Mouse (Mus musculus) adipocyte (in vitro differentiated cells): ENCODE results near the gene Vamp9.

Experiments
- DNase-seq: peaks from one replicate; pipeline ENCODE4 v3.0.0-alpha.2; 2016; ENCODE audit warnings: low spot score

Vamp9 gene

GRCm38 (mm10) chr5:99941776-99942502, 35.9 kb downstream of the Vamp9 start:
- peak; percentile 24 for DNase-seq

- no peak for DNase-seq
These were observed 46.5 kb downstream of the Vamp9 start for GRCm38 (mm10) chr5:99952513-99952912.

- DNase-seq = no peak
These were observed 47.8 kb downstream of the Vamp9 start for GRCm38 (mm10) chr5:99953883-99954282.

GRCm38 (mm10) chr5:99958666-99959065, 52.6 kb downstream of the Vamp9 start:
- DNase-seq = no peak

GRCm38 (mm10) chr5:99959236-99959936, 53.3 kb downstream of the Vamp9 start:
- DNase-seq = no peak

- no peak for DNase-seq
These were observed 53.9 kb downstream of the Vamp9 start for GRCm38 (mm10) chr5:99959960-99960359.

- no peak for DNase-seq
These were observed 67.9 kb downstream of the Vamp9 start for GRCm38 (mm10) chr5:99973941-99974340.

- no peak for DNase-seq
These were observed 69.0 kb downstream of the Vamp9 start for GRCm38 (mm10) chr5:99975061-99975460.

GRCm38 (mm10) chr5:99975776-99976175, 69.7 kb downstream of the Vamp9 start:
- DNase-seq = no peak

GRCm38 (mm10) chr5:99976334-99976955, 70.4 kb downstream of the Vamp9 start:
- DNase-seq = peak; percentile 30

- DNase-seq = peak; percentile 77
These were observed 71.7 kb downstream of the Vamp9 start for GRCm38 (mm10) chr5:99977516-99978301.

GRCm38 (mm10) chr5:99978699-99979442, 72.8 kb downstream of the Vamp9 start, which contains the start of the genes Hnrnpd and 4930524J08Rik:
TSS of gene Hnrnpd (minus strand) at chr5:99978938.
TSS of gene 4930524J08Rik (plus strand) at chr5:99979061.
- peak; percentile 97 for DNase-seq

- no peak for DNase-seq
These were observed 77.5 kb downstream of the Vamp9 start for GRCm38 (mm10) chr5:99983452-99984061.

- DNase-seq = peak; percentile 84
These were observed 88.1 kb downstream of the Vamp9 start for GRCm38 (mm10) chr5:99994166-99994565.

- no peak for DNase-seq
These were observed 88.6 kb downstream of the Vamp9 start for GRCm38 (mm10) chr5:99994680-99995079.

- no peak for DNase-seq
These were observed 94.0 kb downstream of the Vamp9 start for GRCm38 (mm10) chr5:100000048-100000447.

- no peak for DNase-seq
These were observed 94.4 kb downstream of the Vamp9 start for GRCm38 (mm10) chr5:100000500-100000899.
